Mouse (Mus musculus) liver, postnatal 0 days (tissue): ENCODE measurements around the gene Rala. TPM values are rescaled to one million over a fixed set of nuclear protein-coding genes. Genes with fewer than 3 reads are reported as not detected.
A peak's percentile ranks its signal among the peaks of the same experiment; 100 is the strongest.

ENCODE experiments used
- ATAC-seq: fragments of 200-750 bp; cut with Nextera tagmentation; 2 replicates; pipeline ENCODE4 v1.8.0; 2017; ENCODE audit warnings: mild to moderate bottlenecking, moderate library complexity
- DNase-seq: peaks from one replicate; pipeline ENCODE4 v3.0.0-alpha.2; 2016
- H3K27ac ChIP-seq: fragments of 300-500 bp; sonication (generic); 2 replicates; pipeline ENCODE4 v1.5.1; 2014; ENCODE audit warnings: antibody characterized with exemption, moderate library complexity, mild to moderate bottlenecking, low read depth
- H3K27me3 ChIP-seq: fragments of 300-500 bp; sonication (generic); 2 replicates; pipeline ENCODE4 v1.6.1; 2014; ENCODE audit warnings: low read length, control low read depth, mixed read lengths; ENCODE audit not compliant: insufficient read depth
- H3K36me3 ChIP-seq: fragments of 300-500 bp; sonication (generic); replicated peaks from 2 replicates; pipeline ENCODE4 v1.6.1; 2014; ENCODE audit warnings: mild to moderate bottlenecking, control low read depth, low read length, moderate library complexity, mixed read lengths; ENCODE audit not compliant: insufficient read depth
- H3K4me1 ChIP-seq: fragments of 300-500 bp; sonication (generic); 2 replicates; pipeline ENCODE4 v1.6.1; 2014; ENCODE audit warnings: antibody characterized with exemption, mild to moderate bottlenecking, control low read depth; ENCODE audit not compliant: insufficient read depth
- H3K4me2 ChIP-seq: fragments of 300-500 bp; sonication (generic); 2 replicates; pipeline ENCODE4 v1.6.1; 2014; ENCODE audit warnings: low read depth, mild to moderate bottlenecking, low read length, moderate library complexity, mixed read lengths
- H3K4me3 ChIP-seq: fragments of 300-500 bp; sonication (generic); 2 replicates; pipeline ENCODE4 v1.5.1; 2014; ENCODE audit warnings: low read depth, low read length
- H3K9ac ChIP-seq: fragments of 300-500 bp; sonication (generic); replicated peaks from 2 replicates; pipeline ENCODE4 v1.6.1; 2014; ENCODE audit warnings: mild to moderate bottlenecking, moderate library complexity
- H3K9me3 ChIP-seq: fragments of 300-500 bp; sonication (generic); 2 replicates; pipeline ENCODE4 v1.6.1; 2016; ENCODE audit warnings: mild to moderate bottlenecking, control low read depth, low read length, mixed read lengths
- CTCF ChIP-seq: sonication (generic); IDR thresholded peaks from 2 replicates; pipeline ENCODE4 v1.5.1; 2016; ENCODE audit warnings: antibody characterized with exemption, low read depth
- EP300 ChIP-seq: IDR thresholded peaks from 2 replicates; pipeline ENCODE4 v1.6.1; 2016; ENCODE audit warnings: antibody characterized with exemption, low read depth, mild to moderate bottlenecking
- WGBS: fragments of 180-500 bp; shearing (Covaris S2); extraction: QIAGEN DNeasy Blood & Tissue Kit; methylation state at CpG from one replicate; pipeline ENCODE4 v1.1.7; 2014; ENCODE audit not compliant: insufficient replicate concordance; 5-methylcytosine and 5-hydroxymethylcytosine counted together
- polyA plus RNA-seq: library from polyadenylated mRNA; unstranded; fragments of >200 nt; fragmentation: Nextera tagmentation; extraction: Ambion mirVana; gene quantifications from 2 replicates; pipeline ENCODE4 v1.2.1, GENCODE M21; 2015

The Rala gene
- polyA plus RNA-seq, 1 experiment from 2014 or later: 25.6 TPM

DNA sequence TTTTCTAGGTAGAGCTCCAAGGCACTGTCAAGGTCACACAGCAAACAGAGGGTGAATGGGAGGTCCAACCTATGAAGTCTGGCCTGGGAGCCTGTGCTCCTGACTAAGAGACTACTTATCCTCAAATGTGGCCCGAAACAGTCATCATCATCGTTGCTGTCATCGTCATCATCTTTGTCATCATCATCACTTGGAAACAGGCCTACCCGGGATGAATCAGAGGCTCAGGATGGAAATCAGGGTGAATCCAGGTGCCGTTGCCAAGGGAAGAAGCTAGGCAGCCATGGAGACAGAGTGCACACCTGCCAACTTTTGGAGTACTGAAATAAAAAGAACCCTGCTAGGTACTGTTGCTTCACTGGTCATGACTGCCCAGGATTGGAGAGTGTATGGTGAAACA, 104.9 kb downstream of the Rala start:
- no peak for DNase-seq
- H3K9ac ChIP-seq: no peak overlapping the region
- WGBS: 73% methylated on average over 5 of the region's 5 CpGs

GRCm38 (mm10) chr13:17838484-17838851, 105.6 kb downstream of the Rala start:
- WGBS: 29% methylated on average over 4 of the region's 4 CpGs
- Histone ChIP-seq H3K9me3 (no peaks in the 10 kb centered on the region), H3K27ac (no peak overlapping the region), H3K9ac (no peak overlapping the region), H3K4me3 (no peak overlapping the region), H3K4me2 (no peak overlapping the region), H3K36me3 (no peaks in the 10 kb centered on the region), H3K4me1 (peaks cover 3% of the 10 kb centered on the region; the same call in 1 of the 2 replicates), H3K27me3 (no peaks in the 10 kb centered on the region)
- ATAC-seq: peak; percentile 41; the same call in 1 of the 2 replicates
- TF ChIP-seq EP300 (no peak), CTCF (peak; percentile 71)
- DNase-seq: peak; percentile 69

More for the DNA sequence above, 104.9 kb downstream of the Rala start:
- Histone ChIP-seq H3K4me1 (peaks cover 3% of the 10 kb centered on the region; the same call in 1 of the 2 replicates), H3K4me2 (no peak overlapping the region), H3K4me3 (no peak overlapping the region), H3K36me3 (no peaks in the 10 kb centered on the region), H3K27ac (no peak overlapping the region), H3K27me3 (no peaks in the 10 kb centered on the region), H3K9me3 (no peaks in the 10 kb centered on the region)
- TF ChIP-seq EP300: no peak
- TF ChIP-seq CTCF: no peak
- no peak for ATAC-seq

- no peak for ATAC-seq
- Histone ChIP-seq H3K9me3 (no peaks in the 10 kb centered on the region), H3K4me1 (peaks cover 3% of the 10 kb centered on the region; the same call in 1 of the 2 replicates), H3K4me3 (no peak overlapping the region), H3K36me3 (no peaks in the 10 kb centered on the region), H3K27me3 (no peaks in the 10 kb centered on the region), H3K27ac (0 out of 2 replicates have a peak overlapping the region, but pooled peaks have one; percentile 22), H3K9ac (no peak overlapping the region), H3K4me2 (no peak overlapping the region)
- TF ChIP-seq EP300: no peak
- peak; percentile 72 for TF ChIP-seq CTCF
- WGBS: 38% methylated on average over 16 of the region's 16 CpGs
- peak; percentile 37 for DNase-seq
Measured at GRCm38 (mm10) chr13:17837610-17838483, 106.2 kb downstream of the Rala start.

DNA sequence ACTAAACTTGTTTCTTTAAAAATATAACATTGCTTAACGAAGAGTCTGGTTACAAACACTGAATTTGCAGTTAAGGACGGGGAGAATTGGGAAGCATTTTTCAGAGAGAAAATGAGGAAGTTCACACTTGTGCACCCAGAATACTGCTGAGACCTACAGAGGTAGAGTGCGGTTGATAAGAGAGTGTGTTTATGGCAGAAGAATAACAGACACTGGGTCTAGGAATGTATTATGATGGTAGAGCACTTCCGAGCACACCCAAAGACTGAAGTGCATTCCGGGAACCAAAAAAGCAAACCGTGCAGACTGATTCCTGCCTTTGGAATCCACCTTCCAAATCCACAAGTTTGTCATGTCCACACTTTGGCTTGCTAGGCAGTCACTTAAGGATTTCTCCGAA, 107.2 kb downstream of the Rala start:
- H3K9ac ChIP-seq: no peak overlapping the region
- no peaks in the 10 kb centered on the region for H3K27me3 ChIP-seq
- H3K36me3 ChIP-seq: no peaks in the 10 kb centered on the region
- TF ChIP-seq CTCF (no peak), EP300 (no peak)
- DNase-seq: no peak
- peaks cover 3% of the 10 kb centered on the region; the same call in 1 of the 2 replicates for H3K4me1 ChIP-seq
- H3K4me2 ChIP-seq: no peak overlapping the region
- 36% methylated on average over 7 of the region's 7 CpGs for WGBS
- no peak overlapping the region for H3K27ac ChIP-seq
- ATAC-seq: no peak
- H3K9me3 ChIP-seq: no peaks in the 10 kb centered on the region
- no peak overlapping the region for H3K4me3 ChIP-seq

DNA sequence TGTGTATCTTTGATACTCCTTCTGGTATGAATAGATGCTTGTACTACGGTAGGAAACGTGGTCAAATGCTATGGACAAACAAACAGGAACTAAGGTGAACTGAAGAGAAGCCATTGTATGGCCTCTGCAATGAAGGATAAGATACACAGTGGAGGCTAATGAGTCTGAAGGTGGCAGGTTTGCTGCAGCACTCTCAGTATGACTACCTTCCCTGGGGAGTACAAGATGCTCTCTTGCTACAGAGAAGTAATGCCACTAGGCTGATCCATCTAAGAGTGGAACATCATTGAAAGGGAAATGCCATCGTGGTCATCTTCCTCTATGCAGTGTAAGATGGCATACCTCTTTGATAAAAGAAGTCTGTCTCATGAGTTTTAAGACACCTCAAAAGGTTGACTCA, 111.1 kb downstream of the Rala start:
- Histone ChIP-seq H3K4me3 (no peak overlapping the region), H3K27me3 (no peaks in the 10 kb centered on the region), H3K4me1 (peaks cover 3% of the 10 kb centered on the region; the same call in 1 of the 2 replicates), H3K4me2 (no peak overlapping the region), H3K9ac (no peak overlapping the region), H3K36me3 (no peaks in the 10 kb centered on the region), H3K9me3 (no peaks in the 10 kb centered on the region), H3K27ac (no peak overlapping the region)
- ATAC-seq (no peak), DNase-seq (no peak)
- WGBS: 58% methylated on average over 3 of the region's 3 CpGs
- TF ChIP-seq EP300: no peak
- no peak for TF ChIP-seq CTCF

Other genes starting within 250 kb of the Rala start
- 17.4 and 18.2 TPM in 2 replicates for gene Mplkip, start 249.0 kb downstream of the Rala start, polyA plus RNA-seq
- 14.0 and 16.3 TPM in 2 replicates for gene Sugct, start 248.7 kb downstream of the Rala start, polyA plus RNA-seq
- gene Cdk13, start 139.1 kb downstream of the Rala start, polyA plus RNA-seq: 5.0 and 6.6 TPM in 2 replicates
- gene Yae1d1, start 49.1 kb upstream of the Rala start, polyA plus RNA-seq: 23.7 and 25.2 TPM in 2 replicates